Mouse (Mus musculus) kidney, adult 8-10 months (tissue): ENCODE data around the gene Ugt1a6b.
"Not testable (repeated sequence)": the region's sequence is repeated elsewhere in the genome, so short reads cannot be mapped to it uniquely, and the experiment has no call there.

Experiments
- DNase-seq, 2 experiments: peaks; one replicate each; pipeline ENCODE4 v3.0.0; 2022

Gene Ugt1a6b

DNA sequence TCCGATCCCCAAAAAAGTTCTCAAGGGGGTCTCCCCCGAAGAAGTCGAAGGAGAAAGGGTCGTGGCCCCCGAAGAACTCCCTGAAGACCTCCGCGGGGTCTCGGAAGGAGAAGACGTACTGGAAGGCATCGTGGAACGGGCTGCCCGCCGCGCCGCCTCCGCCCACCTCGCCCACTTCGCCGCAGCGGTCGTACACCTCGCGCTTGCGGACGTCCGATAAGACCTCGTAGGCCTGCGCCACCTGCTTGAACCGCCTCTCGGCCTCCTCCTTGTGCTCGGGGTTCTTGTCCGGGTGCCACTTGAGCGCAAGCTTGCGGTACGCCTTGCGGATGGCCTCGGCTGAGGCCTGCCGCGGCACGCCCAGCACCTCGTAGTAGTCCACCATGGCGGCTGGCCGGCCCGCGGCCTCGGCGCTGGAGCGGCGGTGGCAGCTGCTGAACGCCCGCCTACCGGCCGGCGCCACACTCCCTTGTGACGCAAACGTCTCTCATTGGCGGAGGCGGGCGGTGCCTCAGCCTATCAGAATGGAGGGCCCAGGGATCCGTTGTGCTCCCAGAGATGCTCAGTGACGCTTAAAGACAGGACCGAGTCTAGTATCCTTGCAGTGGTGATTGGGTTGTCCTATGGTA lies 102.4 kb downstream of the Ugt1a6b start, which contains the start of gene Dnajb3:
Gene Dnajb3, minus strand, starts transcription at position 489 of the 629 bp plus-strand sequence.
- DNase-seq: peak in 1 of 2 experiments; percentile 60

DNA sequence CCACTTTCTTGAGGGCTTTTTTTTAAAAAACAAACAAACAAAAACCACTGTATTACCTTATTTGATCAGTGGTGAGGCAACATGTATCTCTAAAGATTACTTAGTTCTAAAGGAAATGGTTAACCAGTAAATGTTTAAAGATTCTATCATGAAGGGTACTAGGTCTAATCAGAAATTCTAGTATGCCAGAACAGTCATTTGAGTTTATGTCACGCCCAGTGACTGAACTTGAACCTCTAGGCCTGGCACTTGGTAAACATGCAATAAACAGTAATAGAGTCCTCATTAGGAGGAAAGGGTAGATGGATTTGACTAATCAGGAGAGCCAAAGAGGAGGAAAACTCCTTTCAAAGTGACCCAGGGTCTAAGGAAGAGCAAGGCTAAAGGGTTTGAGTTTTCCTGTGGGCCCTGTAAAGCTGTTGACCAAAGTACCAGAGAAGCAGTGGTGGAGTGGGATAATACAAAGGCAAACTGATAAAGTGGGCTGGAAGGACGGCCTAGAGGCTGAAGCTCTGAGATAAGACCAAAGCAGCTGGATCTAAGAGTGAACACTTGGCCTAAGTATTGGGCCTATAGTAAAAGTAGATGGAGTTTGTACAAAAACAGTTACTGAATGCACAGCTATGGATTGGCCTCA lies 103.9 kb downstream of the Ugt1a6b start:
- DNase-seq: no peak

DNA sequence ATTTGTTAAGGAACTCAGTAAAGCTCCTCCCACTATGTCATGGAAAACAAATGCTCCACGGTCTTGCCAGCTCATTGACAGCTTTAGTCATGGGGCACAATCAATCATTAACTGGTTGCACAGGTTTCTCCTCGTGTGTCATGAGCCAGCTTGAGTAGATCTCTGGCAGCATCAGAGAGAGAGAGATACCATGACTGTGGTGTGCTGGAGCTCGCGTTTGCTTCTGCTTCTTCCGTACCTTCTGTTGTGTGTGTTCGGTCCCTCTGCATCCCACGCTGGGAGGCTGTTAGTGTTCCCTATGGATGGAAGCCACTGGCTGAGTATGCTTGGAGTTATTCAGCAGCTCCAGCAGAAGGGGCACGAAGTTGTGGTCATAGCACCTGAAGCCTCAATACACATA lies 108.8 kb downstream of the Ugt1a6b start, which contains the start of gene Ugt1a1:
Gene Ugt1a1, plus strand, starts transcription at position 148 of the 400 bp plus-strand sequence.
- peak; percentile 57 to 62 for DNase-seq

- no peak for DNase-seq
Observed at GRCm38 (mm10) chr1:88212341-88213045, 109.4 kb downstream of the Ugt1a6b start.

DNA sequence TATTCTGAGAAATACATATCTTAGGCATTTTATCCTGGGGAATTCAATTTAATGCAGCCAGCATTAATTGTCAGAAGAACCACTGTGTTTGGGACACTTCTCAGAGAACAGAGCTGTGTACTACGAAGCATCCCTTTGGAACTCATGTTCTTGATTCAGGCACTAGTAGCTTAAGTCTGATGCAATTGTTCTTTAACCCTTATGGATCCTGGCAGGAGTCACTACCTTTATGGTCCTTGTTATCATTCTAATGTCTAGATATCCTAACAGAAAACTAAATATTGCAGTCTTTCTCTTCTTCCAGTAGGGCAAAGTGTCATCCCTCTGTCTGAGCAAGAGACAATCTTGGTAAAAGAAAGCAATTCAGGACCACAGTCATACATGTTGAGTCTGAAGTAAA lies 110.0 kb downstream of the Ugt1a6b start:
- no peak for DNase-seq

DNA sequence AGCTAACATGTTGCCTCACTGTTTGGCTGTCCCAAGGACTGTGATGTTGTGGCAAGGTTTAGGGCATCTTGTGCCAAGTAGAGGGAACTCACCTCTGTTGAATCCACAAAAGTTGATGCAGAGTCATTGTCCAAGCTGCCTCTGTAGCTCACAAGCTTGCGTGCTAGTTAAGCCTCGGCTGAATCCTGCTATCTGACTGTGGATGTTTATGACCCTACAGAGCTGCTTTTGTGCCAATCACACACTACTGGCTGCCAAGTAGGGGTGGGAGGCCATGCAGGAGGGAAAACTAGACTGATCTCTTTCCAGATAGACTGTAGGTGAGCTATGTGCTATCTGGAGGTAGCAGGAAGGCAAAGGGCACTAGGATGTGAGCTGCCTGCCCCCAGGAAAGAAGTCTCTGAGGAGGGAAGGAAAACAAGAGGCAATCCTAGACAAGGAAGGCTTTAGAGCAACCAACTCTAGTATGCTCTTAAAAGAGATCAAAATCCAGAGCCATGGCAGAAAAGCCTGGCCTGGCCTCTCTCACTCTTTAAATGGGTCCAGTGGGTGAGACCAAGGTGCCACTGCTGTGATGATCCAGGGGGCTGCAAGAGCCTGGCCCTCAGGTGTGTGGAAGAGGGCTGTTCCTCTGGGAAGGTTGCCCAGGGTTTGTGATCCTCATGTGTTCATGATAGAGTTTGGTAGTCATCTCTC lies 110.9 kb downstream of the Ugt1a6b start:
- DNase-seq: no peak

GRCm38 (mm10) chr1:88214462-88214952 lies 111.5 kb downstream of the Ugt1a6b start:
- DNase-seq: no peak

GRCm38 (mm10) chr1:88215466-88216380 lies 112.7 kb downstream of the Ugt1a6b start:
- DNase-seq: no peak

DNA sequence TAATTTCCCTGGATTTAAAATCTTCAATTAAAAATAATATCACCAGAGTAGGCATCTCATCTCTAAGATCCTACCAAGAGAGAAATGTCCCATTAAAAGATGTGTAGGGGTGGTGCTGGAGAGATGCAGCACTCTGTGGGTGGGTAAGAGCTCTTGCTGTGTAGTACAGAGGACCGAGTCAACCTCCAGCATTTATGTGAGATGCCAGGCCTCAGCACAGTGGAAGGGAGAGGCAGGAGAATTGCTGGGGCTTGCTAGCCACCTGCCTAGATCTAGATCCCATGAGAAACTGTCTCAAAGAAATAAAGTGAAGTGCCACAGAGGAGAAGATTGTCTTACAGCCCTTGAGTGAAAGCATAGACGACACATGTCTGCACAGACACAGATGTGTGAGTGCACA lies 113.5 kb downstream of the Ugt1a6b start:
- no peak for DNase-seq

GRCm38 (mm10) chr1:88217144-88217543 lies 114.1 kb downstream of the Ugt1a6b start:
- no peak for DNase-seq

DNA sequence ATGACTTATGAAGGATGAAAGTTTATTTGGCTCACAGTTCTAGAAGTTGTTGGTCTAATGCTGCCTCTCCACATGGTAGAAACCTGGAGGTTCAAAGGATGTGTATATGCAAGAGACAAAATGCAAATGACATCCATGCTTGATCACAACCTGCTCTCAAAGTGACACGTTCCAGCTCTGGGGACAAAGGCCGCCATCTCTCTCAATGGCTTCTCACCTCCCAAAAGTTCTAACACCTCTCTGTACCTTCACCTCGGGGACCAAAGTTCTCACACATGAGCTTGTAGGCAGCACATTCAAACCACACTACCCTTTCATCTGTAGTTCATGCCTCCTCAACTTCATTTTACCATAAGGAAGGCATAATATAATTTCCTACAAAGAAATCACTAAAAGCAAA lies 114.5 kb downstream of the Ugt1a6b start:
- no peak for DNase-seq

DNA sequence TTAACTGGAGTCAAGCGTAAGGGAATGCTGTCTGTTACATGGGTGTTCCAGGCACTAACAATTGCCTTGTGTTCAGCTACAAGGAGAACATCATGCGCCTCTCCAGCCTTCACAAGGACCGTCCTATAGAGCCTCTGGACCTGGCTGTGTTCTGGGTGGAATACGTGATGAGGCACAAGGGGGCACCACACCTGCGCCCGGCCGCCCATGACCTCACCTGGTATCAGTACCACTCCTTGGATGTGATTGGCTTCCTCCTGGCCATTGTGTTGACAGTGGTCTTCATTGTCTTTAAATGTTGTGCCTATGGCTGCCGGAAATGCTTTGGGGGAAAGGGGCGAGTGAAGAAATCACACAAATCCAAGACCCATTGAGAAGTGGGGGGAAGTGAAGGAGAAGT lies 115.0 kb downstream of the Ugt1a6b start:
- DNase-seq: no peak

DNA sequence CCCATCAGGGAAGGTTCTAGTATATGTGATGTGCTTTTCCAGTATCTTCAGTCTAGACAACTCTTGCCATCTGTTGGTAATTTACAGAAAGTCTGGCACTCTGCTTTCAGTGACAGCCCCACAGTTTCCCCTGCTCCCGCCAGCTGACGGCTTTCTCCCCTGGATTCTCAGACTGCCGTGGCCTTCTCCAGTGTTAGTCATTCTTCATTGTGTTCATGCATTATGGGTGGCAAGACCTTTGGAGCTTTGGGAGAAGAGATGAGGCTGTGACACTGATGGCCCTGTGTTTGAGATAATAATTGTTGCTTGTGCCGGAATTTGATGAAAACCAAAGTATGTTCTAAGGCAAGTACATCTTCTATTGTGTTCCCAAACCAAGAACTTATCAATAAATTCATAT lies 115.5 kb downstream of the Ugt1a6b start:
- DNase-seq: no peak

- DNase-seq: no peak
Observed at GRCm38 (mm10) chr1:88219054-88219453, 116.0 kb downstream of the Ugt1a6b start.

DNA sequence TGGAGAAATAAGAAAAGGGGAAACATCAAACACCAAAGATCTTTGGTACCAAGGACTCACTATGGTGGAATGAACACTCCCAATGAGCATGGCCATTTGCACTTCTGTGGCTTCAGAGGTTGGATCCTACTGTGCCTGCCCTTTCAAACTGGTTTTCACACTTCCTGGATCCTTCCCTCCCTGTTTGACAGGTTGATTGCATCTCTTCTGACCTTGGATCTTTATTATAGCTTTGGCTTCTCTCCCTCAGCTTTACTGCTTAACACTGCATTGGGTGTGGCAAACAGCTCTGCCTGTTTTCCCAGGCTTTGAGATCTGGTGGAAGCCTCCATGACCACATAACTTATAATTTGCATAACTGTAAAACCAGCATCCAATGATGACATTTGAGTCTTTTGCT lies 117.3 kb downstream of the Ugt1a6b start:
- no peak for DNase-seq

- DNase-seq: no peak
Observed at GRCm38 (mm10) chr1:88222216-88222615, 119.2 kb downstream of the Ugt1a6b start.

DNA sequence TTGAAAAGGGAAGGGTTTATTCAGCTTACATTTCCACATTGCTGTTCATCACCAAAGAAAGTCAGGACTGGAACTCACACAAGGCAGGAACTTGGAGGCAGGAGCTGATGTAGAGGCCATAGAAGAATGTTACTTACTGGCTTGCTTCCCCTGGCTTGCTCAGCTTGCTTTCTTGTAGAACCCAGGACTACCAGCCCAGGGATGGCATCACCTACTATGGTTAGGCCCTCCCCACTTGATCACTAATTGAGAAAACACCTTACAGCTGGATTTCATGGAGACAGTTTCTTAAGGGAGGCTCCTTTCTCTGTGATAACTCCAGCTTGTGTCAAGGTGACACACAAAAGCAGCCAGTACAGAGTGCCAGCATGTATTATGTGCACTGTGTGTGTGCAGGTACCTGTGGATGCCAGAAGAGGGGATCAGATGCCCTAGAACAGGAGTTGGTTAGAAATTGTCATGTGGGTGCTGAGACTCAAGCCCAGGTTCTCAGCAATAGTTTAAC lies 120.0 kb downstream of the Ugt1a6b start:
- DNase-seq: not testable (repeated sequence)

- DNase-seq: no peak
Observed at GRCm38 (mm10) chr1:88223591-88223990, 120.5 kb downstream of the Ugt1a6b start.

GRCm38 (mm10) chr1:88224029-88224776 lies 121.2 kb downstream of the Ugt1a6b start:
- DNase-seq: peak in 1 of 2 experiments; percentile 55

DNA sequence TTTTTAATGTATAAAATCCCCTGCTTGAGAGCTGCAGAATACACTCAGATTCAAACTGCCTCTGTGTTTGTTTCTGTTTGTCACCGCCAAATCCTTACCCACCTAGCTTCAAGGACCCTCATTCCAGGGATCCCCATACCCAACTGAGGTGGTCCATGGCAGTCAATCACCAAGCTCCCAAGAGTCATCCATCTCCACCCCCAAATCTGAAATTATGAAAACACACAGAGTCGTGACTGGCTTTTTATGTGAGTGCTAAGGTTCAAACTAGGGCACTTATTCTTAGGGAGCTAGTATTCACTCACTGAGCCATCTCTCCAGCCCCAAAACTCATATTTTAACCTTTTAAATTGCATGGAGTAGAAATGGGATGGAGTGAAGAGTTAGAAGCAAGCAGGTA lies 122.2 kb downstream of the Ugt1a6b start:
- DNase-seq: not testable (repeated sequence)

DNA sequence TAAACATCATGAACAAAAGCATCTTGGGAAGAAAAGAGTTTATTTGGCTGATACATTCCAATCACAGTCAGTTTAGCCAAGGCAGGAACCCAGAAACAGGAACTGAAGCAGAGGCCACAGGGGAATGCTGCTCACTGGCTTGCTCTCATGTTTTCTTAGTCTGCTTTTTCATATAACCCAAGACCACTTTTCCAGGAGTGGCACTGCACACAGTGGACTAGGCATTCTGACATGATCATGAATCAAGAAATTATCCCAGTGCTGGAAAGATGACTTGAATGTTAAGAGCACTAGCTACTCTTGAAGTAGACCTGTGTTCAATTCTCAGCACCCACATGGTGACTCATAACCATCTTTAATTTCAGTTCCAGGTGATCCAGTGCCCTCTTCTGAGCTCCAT lies 122.7 kb downstream of the Ugt1a6b start:
- DNase-seq: no peak
